Mouse (Mus musculus) heart, postnatal 0 days (tissue): ENCODE data around the gene H2-K1.

ENCODE experiments used
- CTCF ChIP-seq: IDR thresholded peaks from 2 replicates; pipeline ENCODE4 v1.5.1; 2016; ENCODE audit warnings: antibody characterized with exemption, control low read depth, low read depth
- EP300 ChIP-seq: IDR thresholded peaks from 2 replicates; pipeline ENCODE4 v1.6.1; 2016; ENCODE audit warnings: antibody characterized with exemption, low read depth

- TF ChIP-seq CTCF (no peak), EP300 (no peak)
These were observed 26.1 kb upstream of the H2-K1 start for GRCm38 (mm10) chr17:34026221-34026620.
